Mouse (Mus musculus) cerebellum, postnatal 10 days (tissue): ENCODE results near the gene Arid1a.
"Not testable (repeated sequence)": the region's sequence is repeated elsewhere in the genome, so short reads cannot be mapped to it uniquely, and the experiment has no call there.

ENCODE experiments used
- DNase-seq, 2 experiments: peaks; one replicate each; pipeline ENCODE4 v3.0.0; 2021; ENCODE audit warnings: mixed read lengths in 2 of 2

The Arid1a gene

DNA sequence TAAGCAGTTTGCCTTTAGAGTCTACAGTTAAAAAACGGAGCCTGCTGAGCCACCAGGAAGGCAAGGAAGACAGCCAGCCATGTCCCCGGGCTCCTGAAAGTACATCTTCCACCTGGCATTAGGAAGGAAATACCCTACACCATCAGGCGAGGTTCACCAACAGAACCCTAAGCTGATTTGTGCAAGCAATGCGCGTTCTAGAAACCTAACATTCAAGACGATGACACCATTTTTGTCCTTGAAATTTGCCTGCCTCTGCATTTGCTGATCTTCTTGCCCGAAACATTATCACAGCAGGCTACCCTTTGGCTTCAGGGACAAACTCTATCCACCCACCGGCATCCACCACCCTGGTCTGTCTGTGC lies 82.3 kb downstream of the Arid1a start:
- DNase-seq = no peak

DNA sequence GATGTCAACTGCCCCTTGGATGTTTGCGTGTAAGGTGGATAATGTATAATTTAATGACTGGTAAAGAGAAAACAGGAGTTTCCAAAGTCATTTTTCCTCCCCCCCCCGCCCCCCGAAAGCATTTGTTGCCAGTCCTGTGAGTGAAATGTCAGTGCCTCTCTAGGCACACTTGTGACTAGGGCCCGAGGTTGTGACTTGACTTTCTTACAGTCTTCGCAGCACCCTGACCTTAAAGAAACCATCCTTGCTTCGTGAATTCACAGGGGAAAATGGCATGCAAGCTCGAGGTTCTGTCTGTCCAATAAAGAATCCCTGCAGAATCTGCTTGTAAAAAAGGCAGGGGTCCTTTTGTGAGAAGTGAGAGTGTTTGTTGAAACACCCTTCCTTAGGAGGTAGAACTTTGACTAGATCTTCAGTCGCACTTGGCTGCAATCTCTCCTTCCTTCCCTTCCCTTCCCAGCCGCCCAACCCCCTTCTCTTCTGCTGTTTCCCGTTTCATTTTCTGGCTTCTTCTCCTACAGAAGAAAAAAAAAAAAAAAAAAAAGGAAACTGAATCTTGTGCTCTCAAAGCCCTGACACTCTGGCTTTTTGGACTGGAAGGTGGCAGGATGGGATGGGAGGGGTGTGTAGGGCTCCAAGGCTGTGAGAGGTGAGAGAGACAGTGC lies 82.8 kb downstream of the Arid1a start:
- DNase-seq = peak; percentile 56

DNA sequence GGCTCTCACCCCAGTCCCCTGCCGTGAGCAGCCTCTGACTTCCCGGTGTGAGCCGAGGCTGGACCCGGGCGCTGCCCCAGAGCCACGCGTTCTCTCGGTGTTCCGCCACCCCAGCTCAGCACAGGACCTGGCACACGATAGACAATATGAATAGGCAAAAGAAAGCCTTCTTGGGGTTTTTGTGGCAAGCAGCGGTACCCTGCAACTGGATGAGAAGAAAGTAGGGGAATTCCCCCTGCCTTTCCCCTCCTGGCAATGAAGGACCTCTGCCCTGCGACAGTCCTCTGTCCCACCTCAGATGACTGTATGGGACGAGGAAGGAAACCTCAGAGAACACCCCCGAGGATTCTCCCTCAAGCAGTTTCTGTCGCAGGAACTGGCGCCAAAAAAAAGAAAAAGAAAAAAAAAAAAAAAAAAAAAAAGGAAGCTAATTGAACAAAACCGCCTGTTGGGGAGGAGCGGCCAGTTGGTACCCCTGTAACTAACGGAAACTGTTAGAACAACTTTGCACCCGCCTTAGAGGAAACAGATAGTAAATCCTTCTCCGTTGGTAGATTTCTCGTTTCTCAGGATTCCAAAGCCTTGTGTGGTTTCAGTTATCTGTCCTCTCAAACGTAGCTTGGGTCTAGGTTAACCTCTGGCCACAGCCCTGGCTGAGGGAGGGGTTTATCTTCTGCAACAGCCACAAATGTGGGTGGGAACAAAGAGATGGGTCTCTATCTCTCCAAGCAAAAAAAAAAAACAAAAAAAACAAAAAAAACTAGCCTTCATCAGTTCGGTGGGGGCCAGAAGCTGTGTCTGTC lies 83.5 kb downstream of the Arid1a start:
- DNase-seq = peak; percentile 32 to 39

DNA sequence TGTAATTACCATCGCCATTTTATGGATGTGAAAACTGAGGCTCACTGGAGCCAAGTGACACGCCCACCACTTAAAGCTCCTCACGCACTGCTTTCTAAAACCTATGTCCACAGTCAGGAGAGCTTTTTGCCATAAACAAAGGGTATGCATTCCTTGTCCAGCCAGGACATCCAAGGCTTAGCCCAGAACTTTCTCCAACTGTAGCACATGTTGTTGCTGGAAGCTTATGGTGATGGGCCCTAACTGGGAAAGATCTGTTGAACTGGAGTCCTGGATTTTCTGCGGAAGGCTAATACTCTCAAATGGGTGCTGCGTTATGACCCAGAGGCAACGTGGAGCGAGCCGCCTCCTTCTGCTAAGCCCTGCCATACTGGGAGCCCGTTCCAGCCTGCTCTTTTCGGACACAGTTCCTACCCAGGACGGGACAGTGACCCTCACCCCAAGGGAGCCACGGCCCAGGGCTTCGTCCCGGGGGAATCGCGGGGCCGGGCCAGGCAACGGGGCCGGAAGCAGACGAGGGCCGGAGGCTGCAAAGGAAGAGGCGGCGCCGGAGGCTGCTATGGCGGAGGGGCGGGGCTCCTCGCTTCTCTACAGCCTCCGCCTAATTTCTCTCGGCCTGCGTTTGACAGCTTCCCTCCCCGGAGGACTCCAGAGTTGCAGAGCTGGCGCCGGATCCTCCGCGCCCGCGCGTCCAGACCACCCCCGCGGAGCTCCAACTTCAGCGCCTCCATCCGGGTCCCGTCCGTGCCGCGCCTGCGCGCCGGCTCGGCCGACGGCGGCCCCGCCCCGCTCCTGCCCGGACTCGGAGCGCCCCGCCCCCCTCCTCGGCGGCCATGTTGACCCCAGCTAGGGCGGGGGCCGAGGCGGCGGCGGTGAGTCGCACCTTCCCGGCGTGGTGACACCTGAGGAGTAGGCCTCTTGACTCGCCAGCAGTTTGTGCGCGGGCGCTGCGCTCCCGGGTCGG lies 84.4 kb downstream of the Arid1a start, which contains the start of gene Pigv:
TSS of gene Pigv (minus strand) at position 767 of the 964 bp plus-strand sequence.
- DNase-seq = peak; percentile 99

DNA sequence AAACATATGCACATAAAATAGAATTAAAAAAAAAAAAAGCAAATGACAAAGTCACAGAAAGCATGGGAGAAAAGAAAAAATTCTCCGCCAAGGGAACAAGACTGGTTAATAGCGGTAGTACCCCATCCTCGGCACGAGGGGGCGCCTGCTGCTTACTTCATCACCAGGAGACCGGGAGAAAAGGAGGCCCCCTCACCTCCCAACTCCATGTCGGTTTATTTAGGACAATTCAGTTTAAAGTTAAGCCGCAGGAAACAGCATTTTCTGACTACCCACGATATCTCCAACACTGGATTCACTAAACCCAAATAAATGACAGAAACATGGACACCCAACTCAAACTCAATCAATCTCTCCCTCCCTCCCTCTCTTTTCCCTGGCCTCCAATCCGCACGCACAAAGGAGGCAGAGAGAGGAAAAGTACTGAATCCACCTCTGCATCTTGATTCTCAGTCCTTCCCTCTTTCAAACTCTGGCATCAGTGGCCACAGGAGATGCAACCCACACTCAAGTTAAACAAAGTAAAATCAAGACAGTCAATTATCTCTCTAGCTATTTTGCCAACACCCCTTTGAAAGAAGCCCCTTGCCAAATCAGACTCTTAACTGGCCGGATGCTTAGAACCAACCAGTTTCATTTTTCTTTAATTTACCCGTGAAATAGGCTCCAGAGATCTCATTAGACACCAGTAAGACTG lies 85.2 kb downstream of the Arid1a start:
- DNase-seq = peak; percentile 91 to 92

DNA sequence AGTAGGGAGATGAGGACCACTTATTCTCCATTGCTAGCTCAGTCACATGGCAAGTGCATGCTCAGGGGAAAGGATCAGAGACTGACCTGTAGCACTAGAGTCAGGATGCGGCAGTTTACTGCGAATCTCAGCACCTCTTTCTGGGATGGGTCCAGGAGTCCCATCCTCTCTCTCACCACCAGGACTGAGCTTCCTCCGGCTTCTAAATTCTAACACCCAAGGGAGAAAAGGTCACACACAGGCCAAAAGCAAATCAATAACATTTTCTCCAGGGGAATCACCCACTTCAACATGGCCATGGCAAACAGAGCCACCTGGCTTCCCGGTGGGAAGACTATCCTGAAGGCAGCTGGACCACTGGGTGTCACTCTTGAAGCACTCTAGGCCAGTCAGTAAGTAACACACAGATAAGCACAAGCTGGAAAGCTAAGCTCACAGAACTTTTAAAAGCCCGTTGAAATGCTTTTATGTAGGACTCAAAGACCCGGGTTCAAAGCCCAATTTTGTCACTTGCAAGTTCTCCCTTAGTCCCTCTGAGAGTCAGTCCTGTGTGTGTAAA lies 86.8 kb downstream of the Arid1a start:
- DNase-seq = peak; percentile 44 to 50

DNA sequence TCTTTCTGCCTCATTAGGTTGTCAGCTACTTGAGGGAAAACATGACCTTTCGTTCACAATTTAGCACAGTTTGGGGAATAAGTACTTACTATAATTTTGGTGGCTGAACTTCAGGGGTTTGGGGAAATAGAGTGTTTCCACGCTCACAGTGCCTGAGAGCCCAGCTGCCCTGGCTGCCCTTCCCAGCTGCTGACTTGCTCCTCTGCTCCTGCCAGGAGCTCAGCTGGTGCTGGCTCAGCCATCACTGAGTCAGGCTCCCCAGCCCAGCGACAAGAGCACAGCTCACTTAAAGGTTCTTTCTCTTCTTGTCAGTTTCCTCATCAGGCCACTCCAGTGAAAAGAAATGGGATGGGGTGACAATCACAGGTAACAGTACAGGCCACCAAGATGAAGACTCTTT lies 88.0 kb downstream of the Arid1a start:
- peak in 1 of 2 experiments; percentile 51 for DNase-seq

DNA sequence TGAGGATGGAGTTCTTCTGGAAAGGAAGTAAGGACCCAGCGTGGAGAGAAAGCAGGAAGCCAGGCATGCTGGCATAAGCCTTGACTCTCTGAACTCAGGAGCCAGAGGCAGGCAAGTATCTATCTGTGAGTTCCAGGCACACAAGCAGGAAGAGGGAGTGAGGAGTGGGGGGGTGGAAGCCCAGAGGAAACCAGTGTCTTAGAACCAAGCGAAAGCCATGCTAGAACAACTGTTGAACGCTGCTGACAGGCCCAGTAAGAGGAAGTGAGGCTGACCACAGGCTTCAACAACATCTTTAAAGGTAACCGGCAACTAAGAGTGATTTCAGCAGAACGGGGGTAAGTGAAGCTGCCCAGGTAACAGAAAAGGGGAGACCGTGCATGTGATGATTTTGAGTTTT lies 90.4 kb downstream of the Arid1a start:
- DNase-seq = no peak

DNA sequence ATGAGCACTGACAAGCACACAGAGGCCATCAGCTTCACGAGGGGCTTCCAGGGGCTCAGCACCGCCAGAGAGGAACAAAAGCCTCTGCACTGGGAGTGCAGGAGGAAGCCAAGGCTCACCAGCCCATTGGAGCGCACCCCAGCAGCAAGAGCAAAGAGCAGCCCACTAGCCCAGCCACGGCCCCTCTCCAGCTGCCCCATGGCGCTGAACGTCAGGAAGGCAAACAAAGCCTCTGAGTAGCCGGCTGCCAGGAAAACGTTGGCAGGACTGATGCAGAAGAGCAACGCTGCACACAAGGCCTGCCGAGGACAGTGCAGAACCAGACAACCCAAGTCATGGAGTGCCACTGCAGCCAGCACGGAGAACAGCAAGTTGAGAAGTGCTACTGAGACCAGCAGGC lies 91.5 kb downstream of the Arid1a start:
- peak; percentile 75 to 83 for DNase-seq

DNA sequence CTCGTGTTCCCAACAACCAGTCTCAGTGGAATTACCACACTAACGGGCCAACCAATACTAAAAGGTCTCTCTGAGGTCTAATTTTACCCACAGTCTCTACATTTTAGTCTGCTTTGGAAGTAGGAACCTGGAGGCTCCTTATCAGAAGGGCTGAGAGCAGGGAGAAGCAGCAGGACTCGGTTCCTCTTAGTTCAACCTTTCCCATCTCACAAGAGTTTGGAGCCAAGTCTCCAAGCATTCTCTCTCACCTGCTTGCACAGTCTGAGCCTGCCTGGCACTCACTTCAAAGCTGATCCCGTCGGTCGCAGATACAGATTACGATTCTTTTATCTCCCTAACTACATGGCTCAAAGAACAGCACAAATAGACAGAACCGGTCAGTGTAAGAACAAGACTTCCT lies 93.6 kb downstream of the Arid1a start:
- no peak for DNase-seq

DNA sequence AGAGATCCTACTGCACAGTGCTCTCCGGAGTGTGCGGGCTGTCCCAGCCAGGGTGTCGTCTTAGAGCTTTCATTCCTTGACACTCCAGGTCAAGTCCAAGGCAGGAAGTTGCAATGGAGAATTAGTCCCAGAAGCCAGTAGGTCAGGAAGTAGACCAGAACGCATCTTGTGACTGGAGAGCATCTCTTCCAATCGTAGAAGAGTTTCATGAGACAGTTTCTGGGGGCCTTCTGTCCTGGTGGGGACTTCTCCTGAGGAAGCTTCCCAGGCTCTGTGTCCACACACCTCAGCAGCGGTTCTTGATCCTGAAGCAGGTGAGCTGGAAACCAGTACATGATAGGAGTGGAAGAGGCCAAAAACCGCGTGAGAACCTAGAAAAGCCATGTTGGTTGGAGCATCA lies 94.1 kb downstream of the Arid1a start:
- no peak for DNase-seq

DNA sequence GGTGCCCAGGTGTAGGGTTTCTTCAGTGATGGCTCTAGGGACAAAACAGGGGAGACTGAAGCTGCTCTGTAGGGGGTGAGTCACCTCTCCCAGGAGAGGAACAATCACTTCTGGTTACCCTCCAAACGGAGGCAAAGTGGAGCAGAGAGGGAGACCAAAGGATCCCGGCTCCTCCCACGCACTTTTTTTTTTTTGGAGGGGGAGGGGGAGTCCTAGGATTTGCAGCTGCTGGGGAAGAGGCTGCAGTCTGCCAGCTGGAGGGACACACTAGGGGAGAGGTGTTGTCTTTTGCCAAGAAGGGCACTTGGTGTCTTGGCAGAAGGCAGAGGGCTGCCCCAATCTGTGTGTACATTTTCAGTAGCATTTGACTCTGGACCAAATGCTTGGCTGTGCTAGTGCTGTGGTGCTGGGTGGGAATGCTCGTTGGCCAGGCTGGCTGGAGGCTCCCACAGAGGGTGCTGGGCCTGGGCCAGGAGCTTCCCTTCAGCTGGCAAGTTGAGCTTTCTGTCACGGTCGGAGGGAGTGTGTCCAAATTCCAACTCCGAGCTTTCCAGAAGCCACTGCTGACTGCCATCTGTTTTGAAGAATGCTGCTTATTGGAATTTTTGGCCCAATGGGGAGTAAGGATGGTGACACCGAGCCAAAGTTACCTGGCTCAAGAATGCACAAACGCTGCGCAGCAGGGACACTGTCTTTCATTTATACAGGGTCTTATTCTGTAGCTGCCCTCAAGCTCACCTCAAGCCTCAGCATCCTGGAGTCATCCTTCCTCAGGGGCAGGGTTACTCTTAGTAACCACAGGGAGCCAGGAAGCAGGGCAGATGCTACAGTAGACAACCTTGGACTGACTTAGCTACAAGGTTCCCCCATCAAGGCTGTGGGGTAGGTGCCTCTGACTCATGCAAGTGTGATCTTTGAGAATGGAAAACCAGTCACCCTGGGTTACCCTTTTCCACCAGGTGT lies 96.1 kb downstream of the Arid1a start:
- DNase-seq = peak; percentile 99

DNA sequence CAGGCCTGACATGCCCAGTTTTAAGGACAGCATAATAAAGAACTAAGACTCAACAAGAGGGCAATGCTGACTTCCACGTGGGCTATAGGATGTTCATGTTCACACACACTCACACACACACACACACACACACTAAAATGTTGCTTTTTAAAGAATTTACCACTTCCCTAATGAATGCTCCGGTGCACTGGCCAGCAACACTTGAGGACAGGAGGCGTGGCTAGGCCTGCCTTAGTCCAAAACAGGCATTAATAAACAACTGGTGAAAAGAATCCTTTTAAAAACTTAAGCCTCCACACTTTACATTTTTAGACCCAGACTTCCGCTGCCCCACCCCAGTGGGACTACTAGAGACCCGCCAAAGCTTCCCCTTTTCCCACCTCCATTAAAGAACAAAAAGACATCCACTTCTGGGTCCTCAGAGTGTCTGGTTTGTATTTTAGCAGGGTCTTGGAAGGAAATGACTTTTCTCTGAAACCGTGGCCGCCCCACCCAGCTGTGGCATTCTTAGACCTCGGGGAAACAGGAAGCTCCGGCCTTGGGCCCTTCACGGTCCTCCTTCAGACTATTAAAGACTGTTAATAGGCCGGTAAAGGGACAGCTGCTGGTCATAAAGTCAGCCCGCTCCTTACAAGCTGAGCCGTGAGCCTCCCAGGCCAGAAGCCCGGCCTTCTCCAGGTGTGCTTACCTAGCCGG lies 96.9 kb downstream of the Arid1a start:
- DNase-seq = no peak

DNA sequence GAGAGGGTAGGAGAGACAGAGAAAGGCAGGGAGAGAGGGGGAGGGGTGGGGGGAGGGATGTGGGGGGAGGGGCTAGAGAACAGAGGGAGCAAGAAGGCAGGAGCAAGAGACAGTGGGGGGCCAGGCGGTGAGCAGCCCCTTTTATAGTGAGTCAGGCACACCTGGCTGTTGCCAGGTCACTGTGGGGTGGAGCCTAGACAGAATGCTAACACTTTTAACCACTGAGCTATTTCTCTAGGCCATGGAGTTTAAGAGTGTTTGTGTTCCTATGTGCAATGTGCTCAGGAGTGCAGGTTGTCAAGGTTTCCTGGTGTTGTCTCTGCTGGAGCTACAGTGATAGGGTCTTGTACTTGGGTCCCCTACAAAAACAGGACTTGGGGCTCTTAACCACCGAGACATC lies 97.8 kb downstream of the Arid1a start:
- no peak for DNase-seq

DNA sequence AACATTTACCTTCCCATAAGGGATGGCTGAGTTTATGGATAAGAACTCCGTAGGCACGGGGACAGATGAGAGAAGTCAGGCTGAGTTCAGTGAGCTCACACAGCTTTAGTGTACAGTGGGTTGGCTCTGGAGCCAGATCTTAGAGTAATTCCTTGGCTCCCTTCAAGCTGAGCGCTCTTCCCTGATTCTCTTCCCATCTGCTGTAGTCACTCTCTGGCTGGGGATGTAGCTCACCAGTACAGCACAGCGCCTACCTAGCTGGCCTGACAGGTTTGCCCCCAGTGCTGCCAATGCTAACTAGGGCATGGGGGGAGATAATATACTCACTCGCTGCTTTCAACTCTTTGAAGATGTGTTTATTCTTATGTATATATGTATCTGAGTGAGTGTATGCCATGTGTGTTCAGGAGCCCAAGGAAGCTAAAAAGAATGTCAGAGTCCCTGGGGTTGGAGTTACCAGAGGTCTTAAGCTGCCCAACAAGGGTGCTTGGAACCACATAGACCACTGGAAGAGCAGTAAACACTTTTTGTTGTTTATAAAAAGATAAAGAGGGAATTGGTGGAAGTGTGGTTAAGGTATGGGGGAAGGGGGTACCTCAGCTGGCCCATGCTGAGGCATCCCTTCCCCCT lies 98.6 kb downstream of the Arid1a start:
- peak; percentile 54 to 57 for DNase-seq

DNA sequence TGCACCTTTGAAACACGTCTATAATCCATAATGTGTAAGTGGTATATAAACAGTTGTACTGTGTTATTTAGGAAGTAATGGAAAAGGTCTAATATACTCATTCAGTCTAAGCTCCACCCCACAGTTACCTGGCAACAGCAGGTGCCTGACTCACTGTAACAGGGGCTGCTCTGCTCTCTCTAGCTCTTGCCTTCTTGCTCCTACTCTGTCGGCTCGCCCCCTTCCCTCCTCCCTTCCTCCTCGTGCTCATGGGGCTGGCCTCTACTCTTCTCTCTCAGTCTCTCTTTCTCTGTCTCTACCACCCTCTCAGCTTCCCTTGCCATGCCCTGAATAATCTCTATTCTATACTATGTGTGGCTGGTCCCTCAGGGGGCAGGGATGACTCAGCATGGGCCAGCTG lies 99.6 kb downstream of the Arid1a start:
- no peak for DNase-seq

DNA sequence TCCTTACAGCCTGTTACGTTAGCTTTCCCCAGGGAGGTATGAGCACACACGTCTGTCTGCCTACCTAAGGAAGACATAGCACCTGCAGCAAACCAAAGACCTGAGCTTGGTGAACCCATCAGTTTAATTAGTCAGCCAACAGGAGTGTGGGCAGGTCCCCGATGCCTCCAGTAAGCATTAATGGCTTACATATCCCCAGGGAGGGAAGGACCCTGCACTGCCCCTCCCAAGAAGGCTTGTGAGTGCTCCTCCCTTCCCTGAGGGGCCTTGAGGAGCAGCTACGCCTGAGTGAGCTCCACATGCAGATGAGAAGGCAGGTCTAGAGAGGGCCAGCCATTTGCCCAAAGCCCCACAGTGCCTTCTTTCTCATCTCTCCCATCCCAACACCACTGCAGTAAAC lies 100.3 kb downstream of the Arid1a start:
- no peak for DNase-seq

DNA sequence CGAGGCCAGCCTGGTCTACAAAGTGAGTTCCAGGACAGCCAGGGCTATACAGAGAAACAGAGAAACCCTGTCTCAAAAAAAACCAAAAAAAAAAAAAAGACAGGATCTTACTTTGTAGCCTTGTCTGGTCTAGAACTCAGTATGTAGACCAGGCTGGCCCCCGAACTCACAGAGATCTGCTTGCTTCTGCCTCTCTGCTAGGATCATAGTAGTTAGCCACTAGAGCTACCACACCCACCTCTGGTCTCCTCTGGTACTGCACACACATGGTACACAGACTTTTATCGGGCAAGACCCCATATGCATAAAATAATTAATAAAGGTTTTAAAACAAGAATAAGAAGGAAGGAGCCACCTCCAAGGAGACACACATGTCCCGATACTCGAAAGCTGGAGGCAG lies 102.5 kb downstream of the Arid1a start:
- DNase-seq = not testable (repeated sequence)

DNA sequence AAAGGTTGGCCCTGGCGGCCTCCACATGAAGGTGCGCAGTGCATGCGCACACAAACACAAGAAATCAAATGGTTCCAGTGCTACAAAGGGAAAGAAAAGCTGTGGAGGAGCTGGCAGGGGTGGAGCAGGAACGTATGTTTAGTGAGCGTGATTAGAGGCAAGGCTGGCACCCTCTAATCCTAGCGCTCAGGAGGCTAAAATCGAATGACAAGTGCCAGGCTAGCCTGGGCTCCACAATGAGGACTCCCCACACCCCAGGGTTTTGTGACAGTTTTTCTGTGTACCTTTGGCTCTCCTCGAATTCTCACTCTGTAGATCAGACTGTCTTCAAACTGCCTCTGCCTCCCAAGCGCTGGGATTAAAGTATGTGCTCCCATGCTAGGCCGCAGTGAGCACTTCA lies 103.8 kb downstream of the Arid1a start:
- DNase-seq = no peak

DNA sequence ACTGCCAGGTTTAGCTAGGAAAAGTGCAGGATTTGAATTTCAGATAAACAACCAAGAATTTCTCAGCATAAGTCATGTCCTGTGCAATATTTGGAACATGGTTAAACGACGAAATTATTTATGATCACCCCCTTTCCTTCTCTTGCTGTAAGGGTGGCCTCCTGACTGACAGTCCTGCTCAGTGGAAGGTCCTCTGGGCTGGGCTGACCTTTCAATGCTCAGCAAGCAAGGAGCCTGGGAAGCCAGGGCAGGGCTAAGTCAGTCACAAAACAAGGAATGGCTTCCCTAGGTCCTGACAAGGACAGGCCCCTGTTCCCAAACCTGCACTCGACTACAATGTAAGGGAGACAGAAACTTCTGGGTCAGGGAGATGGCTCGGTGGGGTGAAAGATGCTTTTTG lies 104.6 kb downstream of the Arid1a start:
- no peak for DNase-seq
